ENCODE assay signal across 12 mouse cellular contexts in the genomic region with DNA sequence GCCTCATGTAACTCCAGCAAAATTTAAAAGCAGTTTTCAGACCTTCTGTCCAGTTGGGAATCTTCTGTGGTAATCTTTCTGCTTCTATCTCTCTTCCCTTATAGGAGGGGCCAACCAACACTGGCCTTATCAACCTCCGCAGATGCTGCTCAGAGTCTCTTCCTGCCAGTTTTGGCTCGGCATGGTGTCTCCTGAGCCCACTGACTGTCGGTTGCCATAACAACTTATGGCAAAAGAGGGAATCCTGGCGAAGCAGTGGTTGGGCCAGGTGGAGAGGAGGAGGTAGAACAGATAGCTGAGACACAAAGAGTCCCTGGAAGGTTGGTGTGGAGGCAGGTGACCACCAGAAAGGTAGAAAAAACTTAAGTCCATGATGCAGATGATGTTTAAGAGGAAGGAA.
A peak's percentile ranks its signal among the peaks of the same experiment; 100 is the strongest.
DNase-seq lines count a peak whose midpoint lies in the region; TF ChIP-seq lines count a peak whose summit lies in the region.
"Had no signal": no experiment of that assay in that cellular context is flagged by ENCODE, and none has a peak within 500 bp of the region (broad histone marks: within the 10 kb centered on the region; RNA-seq: fewer than 3 reads in every experiment).

No protein-coding gene starts in this region.

- DNase-seq in left cerebral cortex, adult 11 months (ENCODE audit: low spot score): peak; percentile 1
- no peak for DNase-seq in left cerebral cortex, postnatal 14 days (ENCODE audit: low spot score in 2 of 2)
- DNase-seq in layer of hippocampus, adult 2 months (ENCODE audit: low spot score in 2 of 2): peak; percentile 17 to 52
- peak; percentile 5 for DNase-seq in liver
- peak; percentile 5 to 16 for DNase-seq in right cerebral cortex, postnatal 36 days (ENCODE audit: low spot score in 2 of 2)
- no peak for DNase-seq in gastrocnemius, adult 8-10 months (ENCODE audit: low spot score in 2 of 2)
- DNase-seq in kidney, adult 18-20 months: no peak
- DNase-seq: gastrocnemius, postnatal 14 days; lung, postnatal 4 days; thymus, adult 2 months had no signal

- intact Hi-C loops in left cerebral cortex, postnatal 14 days (cut with DNase I): no loop called here

- no peak overlapping the region for H3K4me3 ChIP-seq in layer of hippocampus, adult 2 months
- H3K4me3 ChIP-seq: heart, embryonic 15.5 days had no signal

- no peak for TF ChIP-seq CTCF in layer of hippocampus, adult 2 months (conservative IDR thresholded peaks at IDR 0.05)

- H3K27ac ChIP-seq in layer of hippocampus, adult 2 months: peak overlapping the region; percentile 36
- H3K27ac ChIP-seq: heart, embryonic 15.5 days; kidney, postnatal 0 days had no signal

Comparison
In these comparisons a context has a peak if more than half of its experiments do, and no peak if none do; other contexts are left out.
1. DNase-seq: peak in left cerebral cortex, adult 11 months (single experiment), layer of hippocampus, adult 2 months (2 of 2), liver (single experiment) and right cerebral cortex, postnatal 36 days (2 of 2); none in left cerebral cortex, postnatal 14 days (0 of 2), gastrocnemius, adult 8-10 months (0 of 2) and kidney, adult 18-20 months (single experiment).